Mouse (Mus musculus) liver, embryonic 14.5 days (tissue): ENCODE results near the gene Btnl2.

Source experiments
- CTCF ChIP-seq: IDR thresholded peaks from 2 replicates; pipeline ENCODE4 v1.5.1; 2016; ENCODE audit warnings: antibody characterized with exemption, low read depth, control low read depth
- EP300 ChIP-seq: IDR thresholded peaks from 2 replicates; pipeline ENCODE4 v1.6.1; 2016; ENCODE audit warnings: antibody characterized with exemption, low read depth

- TF ChIP-seq CTCF, result no peak
- TF ChIP-seq EP300, result no peak
Observed at GRCm38 (mm10) chr17:34346041-34346440, 8.6 kb upstream of the Btnl2 start.
